Mouse (Mus musculus) olfactory bulb, adult 2 months (tissue): ENCODE data around the gene Il9.

Experiments used
- CTCF ChIP-seq: fragments of 200-500 bp; IDR thresholded peaks from 2 replicates; pipeline ENCODE4 v1.5.1; 2012; ENCODE audit warnings: low read depth, mild to moderate bottlenecking, low read length, moderate library complexity; ENCODE audit not compliant: insufficient read depth
- POLR2A ChIP-seq: fragments of 200-500 bp; IDR thresholded peaks from 2 replicates; pipeline ENCODE4 v1.6.1; 2012; ENCODE audit warnings: mild to moderate bottlenecking, low read depth, low read length, moderate library complexity; ENCODE audit not compliant: insufficient read depth

DNA sequence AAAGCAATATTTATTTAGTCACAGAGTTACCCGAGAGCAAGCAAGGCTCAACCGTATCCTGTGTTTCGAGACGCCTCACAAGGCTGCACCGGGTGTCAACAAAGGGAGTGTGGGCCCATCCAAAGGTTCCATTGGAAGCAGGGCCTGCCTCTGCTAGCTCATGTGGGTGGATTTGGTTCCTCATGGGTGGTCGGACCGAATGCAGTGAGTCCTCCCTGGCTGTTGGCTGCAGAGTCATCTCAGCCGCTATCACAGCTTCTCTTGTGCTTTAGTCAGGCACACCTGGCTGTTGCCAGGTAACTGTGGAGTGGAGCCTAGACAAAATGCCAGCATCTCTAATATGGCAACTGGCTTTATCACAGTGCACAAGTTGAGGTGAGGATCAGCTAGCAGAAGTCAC lies 18.6 kb upstream of the Il9 start:
- TF ChIP-seq POLR2A (no peak), CTCF (no peak)
